Mouse (Mus musculus) v-Abl transformed pro-B cells (cell line): ENCODE data around the gene Arhgap20.

Experiments
- in situ Hi-C, 2 experiments: fragments of 400-800 bp; cut with MboI; formaldehyde crosslinking; loops; one replicate each; pipeline ENCODE4 v1.15.1; 2025; ENCODE audit not compliant: unreplicated experiment in 2 of 2

Gene Arhgap20

DNA sequence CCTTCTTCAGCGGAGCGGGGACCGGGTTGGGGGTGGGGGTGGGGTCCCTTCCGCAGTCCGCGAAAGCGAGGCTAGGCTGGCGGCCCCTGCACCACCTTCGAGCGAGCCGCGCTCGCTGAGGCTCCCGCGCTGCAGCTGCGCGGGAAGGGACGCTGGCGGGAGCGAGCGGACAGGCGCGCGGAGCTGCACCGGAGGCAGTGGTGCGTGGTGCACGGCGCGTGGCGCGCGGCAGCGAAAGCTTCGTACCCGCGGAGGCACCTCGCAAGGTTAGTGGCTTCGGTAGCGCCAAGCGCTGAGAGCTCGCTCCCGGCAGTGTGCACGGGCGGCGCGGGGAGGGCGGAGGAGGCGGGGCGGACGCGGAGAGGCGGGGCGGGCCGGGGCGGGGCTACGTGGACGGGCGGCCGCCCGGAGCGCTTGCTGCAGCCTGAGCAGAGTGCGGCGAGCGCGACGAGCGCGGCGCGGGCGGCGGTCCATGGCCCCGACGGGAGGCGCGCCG lies at the start of gene Arhgap20:
Arhgap20 (plus strand) TSS at position 417 of the 496 bp plus-strand sequence.
- in situ Hi-C loops: no loop called here

DNA sequence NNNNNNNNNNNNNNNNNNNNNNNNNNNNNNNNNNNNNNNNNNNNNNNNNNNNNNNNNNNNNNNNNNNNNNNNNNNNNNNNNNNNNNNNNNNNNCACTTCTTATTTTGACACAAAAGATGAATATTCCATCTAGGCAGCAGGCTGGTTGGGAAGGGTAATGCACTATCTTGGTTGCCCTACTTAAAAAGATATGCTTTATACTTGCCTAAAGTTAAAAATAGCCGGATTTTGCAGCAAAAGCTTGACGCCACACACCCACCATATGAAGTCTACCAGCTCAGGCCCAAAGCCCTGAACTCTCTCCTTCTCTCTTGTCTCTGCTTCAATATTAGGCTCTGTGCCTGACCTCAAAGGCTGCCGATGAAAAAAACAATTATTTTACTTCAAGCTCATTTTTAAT lies 46.3 kb upstream of the Arhgap20 start:
- in situ Hi-C loops: no loop called here

DNA sequence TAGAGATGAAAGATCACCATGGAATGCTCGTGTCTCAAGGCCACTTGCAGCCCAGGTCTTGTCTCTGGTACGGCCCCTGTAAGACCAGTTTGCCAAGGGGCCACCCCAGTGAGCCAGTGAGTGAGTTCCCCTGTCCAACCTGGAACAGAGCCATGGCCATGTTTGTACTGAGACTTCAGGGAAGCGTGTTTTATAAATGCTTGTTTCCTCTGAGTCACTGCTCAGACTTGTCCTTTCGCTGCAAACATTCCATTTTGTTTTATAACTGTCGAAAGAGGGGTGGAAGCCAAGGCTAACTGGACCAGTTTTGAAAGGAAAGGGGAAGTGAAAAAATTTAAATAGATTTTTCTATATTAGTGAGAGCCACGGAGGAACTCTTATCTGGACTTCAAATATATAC lies 37.2 kb upstream of the Arhgap20 start:
- in situ Hi-C loops: no loop called here

DNA sequence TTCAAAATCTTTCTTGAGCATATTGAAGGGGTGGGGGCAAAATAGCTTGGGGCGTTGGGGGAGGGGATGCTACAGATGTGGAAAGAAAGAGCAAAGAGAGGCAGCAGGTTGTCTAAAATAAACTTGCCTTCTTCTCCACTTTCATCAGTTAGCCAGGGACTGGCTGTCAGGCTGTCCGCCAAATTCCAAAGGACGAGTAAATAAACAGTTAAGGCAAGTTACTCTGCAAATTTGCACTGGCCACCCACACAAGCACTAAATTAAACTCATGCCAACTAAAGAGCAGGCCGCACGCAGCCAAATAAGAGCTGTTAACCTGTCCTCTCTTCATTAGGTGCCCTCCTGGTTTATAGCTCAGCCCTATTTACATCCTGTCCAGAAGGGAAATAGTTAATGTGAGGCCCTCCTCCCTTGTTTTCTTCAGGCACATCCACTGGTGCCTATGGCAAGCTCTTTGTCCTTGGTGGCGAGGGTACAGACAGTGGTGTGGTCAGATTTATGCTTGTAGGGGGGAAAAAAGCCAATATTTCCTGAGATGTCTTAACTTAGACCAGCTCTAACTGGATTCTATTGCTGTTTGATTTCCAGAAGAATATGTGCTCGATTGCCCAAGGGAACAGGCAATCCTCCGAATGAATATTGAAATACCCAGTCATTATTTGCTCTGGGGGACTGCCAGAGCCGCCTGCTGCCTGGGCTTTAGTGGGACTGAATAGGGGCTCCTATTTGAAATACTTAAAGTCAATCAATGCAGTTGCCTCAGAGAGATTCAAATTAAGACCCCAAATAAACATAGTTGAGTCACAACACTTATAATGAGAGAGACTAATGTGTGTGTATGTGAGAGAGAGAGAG lies 29.7 kb upstream of the Arhgap20 start:
- in situ Hi-C loops: no loop called here

DNA sequence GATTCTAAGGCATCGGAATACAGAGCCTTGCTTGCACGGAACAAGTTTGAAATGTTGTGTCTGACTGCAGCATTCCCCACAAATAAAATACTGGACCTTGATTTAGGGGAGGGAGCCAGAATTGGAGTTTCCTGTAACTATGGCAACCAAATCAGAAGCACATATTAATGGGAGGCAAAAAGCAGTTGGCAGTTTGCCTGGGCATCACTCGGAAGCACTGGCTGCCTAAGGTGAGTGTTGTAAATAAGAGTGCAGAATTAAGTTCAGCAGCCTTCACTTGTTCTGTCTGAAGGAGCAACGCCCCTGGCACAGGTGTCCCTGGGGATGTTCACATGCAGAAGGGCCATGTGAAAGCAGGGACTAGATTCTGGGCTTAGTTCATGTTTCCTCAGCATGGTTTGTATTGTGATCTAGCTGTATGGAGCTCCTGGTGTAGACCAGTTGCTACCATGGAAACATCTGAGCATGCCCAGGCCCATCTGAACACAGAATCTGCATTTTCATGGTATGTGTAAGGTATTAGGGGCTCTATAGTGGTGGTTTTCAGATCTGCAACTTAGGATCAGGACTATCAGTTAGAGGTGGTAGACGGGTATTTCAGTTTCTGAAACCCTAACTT lies 28.3 kb upstream of the Arhgap20 start:
- in situ Hi-C loops: no loop called here

DNA sequence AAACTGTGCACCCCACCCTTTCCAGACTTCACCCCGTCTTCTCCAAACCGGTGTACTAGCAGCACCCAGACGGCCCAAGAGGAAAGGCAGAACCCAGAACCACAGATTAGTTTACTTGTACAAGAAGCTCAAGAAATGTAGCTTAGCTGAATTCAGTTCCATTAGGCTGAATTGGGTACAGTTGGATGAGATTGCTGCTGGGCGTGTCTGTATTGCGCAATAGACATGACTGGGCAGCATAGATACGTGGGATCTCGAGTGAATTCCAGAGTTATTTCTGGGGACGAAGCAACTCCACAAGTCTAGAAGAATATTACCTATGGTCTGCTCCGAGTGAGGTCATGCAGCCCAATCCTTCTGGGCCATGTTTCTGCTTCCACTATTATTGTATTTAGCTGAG lies 26.8 kb upstream of the Arhgap20 start:
- in situ Hi-C loops: no loop called here

DNA sequence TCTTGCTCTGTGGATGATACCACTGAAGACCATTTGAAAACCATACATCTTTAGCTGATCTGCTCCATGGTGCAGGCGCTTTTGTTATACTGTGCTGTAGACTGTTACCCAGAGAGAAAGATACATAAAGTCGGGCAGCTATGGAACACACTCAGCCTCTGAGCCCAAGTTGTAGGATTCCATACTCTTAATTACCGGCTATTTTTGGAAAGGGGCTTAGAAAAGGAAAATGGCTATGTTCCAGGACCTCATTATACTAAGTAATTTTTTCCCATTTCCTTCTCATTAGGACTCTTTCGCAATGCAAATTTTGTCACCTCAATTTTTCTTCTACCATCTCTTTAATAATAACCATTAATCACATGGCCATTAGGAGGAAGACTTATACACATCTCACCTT lies 25.3 kb upstream of the Arhgap20 start:
- in situ Hi-C loops: no loop called here

DNA sequence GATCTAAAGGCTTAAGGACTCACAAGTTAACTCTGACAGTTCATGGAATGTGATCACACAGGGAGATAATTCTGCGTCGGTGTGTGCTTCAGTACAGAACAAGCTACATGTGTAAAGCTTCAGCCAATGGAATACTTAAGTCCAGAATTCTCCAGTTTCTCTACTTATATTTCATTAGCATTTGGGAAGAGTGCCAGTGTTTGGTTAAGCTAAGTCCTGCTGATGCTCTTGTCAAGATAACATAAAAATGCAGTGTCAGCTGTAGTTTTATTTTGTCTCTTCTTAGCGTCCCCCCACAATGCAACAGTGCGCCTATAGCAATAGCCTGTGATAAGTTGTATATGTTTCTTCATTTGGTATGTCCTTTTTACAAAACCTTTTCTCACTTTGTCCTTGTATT lies 15.0 kb upstream of the Arhgap20 start:
- in situ Hi-C loops: no loop called here

DNA sequence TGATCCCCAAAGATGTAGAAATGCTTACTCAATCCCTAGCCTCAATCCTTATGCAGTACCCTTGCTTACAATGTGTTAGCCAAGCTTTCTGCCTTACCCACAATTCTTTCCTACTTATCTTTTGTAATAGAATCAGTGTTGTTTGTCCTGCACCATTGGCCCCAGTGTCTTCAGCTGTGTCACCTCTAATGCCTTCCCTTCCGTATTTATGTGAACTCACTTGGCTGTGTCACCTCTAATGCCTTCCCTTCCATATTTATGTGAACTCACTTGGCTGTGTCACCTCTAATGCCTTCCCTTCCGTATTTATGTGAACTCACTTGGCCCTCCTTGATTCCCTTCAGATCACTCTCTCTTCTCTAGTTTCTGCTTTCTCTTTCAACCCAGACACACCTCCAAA lies 4.1 kb upstream of the Arhgap20 start:
- in situ Hi-C loops: no loop called here

DNA sequence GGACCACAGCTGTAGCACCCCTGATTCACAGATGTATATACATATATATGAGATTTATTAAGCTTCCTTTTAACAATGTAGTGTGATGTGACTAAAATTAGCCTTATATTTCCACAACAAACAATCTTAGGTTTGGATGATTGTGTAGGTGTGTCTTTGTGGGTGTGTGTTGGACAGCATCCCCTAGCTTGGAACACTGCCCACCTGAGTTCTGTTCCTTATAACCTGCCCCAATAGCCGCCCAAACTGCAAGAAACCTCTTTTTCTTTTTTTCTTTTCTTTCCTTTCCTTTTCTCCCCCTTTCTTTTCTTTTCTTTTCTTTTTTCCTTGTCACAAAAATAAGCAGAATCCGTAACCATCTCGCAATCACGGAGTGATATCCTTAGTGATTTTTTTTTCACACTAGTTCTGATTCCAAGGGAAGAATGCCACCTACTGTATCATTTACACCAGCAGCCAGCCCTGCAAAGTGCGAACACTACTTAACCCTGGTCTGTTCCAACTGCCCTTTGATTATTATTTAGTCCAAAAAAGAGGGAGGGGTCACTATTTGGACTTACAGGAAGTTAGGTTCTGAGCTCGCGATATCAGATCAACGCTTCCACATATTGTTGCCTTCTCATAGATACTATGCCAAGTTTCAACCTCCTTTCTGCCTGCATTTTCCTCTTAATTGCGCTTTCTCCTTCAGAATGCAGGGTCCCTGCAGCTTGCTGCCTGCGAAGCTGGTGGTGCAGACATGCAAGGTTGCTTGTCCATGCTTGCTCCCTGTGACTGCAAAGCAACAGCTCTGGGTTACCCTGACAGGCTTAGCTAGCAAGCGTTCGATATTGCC lies 879 bp upstream of the Arhgap20 start:
- in situ Hi-C loops: no loop called here

DNA sequence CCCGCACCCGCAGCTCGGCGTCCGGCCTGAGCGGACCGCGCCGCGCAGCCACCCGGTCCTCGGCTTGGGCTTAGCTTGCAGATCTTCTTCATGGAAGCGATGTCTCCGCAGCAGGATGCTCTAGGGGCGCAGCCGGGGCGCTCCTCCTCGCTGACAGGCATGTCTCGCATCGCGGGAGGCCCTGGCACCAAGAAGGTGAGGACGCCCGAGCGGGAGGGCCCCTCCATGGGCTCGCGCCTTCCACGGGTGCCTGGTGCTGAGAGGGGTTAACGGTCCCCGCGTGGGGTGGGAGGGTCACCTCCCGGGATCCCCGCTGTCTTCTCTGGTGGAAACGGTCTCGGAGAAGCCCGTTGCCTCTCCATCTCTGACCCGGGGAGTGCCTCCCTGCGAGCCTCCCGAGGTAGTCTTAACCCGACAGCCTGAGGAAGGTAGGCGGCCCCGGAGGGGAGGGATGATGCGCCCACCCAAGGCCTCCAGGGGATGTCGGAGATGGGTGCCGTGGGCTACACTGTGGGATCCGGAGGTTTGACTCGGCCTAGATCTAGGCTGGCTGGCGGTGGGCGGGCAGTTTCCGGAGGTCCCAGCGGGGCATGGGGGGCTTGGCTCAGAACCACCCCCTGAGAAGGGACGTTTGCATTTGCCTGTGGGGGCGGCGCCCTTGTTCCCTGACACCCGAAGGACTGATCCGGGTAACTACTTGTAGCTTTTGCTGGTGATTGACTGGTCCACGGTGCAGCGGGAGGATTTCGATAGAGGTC lies 459 bp downstream of the Arhgap20 start:
- in situ Hi-C loops: no loop called here

DNA sequence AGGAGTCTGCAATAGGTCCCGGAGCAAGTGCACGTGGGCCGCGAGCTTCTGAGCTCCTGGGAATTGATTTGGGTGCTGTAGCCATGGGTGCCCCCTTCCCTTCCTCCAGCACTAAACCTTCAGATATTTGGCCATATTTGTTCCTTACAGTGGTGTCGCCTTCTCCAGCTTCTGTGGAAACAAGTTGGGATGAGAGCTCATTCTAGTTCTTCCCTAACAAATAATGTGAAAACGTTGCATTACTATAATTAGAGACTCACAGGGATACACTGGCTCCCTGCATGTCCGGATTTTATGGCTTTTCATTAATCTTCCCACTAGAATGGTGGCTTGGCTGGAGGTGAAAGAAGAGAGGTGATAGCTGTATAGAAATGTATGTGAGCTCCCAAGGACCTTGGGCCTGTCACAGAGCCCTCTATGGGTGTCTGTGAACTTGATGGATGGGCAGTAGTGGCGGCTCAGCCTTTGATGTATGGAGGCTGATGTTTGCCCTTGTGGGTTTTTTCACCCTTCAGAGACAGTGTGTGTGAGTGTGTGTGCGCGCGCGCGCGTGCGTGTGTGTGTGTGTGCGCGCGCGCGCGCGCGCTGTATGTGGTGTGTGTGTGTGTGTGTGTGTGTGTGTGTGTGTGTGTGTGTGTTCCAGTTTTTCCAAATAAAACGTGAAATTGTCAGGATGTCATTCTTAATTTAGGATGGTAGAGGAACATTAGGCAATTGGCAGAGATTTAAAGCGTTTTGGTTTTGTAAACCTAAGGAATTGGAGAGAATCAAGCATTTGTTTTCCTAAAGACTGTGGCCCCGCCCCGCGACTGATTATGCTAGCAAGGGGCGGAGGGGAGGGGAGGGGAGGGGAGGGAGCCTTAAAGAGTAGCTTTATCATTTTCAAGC lies 1.3 kb downstream of the Arhgap20 start:
- in situ Hi-C loops: no loop called here

DNA sequence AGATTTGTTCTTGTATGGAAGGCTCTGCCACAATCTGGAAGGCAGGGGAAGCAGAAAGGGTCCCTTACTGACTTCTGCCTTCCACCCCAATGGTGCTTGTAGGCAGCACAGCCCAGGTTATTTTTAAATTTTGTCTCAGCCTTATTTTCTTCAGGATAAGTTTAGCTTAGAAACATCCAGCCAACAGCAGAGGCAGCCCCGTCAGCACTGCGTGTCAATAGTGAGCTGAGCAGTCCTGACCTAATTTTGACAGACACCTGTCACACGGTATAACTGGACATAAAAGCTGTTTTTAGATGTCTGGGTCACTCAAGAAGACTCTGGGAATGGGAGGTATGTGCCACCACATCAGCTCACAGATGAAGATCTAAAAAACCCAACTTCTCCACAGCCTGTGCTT lies 9.1 kb downstream of the Arhgap20 start:
- in situ Hi-C loops: no loop called here

DNA sequence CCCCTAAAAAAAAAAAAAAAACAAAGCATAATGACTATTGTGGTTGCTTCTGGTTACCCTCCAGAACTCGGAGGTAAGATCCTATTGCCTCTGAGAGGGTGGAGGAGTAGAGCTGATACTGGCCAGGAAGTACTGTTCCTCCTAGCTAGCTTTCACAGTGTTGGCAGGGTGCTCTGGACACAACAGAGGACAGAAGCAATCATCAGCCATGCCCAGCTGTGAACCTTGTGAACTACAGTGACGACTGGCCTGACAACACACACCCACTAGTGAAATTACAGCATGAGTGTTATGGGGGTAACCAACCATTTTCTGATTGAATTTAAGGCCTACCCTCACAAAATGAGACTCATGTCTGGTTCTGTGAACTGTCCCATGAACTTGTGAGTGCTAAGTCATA lies 11.3 kb downstream of the Arhgap20 start:
- in situ Hi-C loops: no loop called here

DNA sequence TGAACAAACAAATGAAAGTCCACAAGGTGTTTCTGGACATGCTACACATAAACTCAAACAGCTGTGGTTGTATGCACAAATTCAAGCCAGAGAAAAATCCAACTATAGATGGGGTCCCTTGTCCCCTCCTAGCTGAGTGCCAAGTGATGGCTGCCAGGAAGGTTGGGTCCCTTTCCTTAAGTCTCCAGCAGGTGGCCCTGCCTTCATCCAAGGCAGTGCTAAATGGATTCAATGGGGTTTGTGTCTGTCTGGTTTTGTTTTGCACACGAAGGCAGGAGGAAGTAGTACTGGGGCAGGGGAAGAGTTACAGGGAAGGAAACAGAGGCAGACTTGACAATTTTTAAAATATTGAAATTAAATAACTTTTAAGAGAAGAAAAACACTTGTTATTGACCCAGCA lies 12.0 kb downstream of the Arhgap20 start:
- in situ Hi-C loops: no loop called here

DNA sequence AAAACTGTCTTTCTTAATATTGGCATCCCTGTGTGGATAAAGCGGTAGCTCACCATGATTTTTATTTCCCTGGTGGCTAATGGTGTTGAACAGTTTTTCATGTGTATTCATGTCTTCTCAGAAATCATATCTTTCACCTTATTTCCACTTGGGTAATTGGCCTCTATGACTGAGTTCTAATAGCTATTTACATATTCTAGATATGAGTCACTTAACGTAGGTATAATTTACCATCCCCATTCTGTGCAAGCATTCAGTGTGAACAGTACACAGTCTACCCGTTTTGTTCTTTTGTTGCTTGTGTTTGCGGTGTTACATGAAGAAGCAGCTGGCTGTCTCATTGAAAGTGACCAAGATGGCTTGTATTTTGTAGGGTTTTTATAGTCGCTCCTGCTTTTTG lies 14.1 kb downstream of the Arhgap20 start:
- in situ Hi-C loops: no loop called here

DNA sequence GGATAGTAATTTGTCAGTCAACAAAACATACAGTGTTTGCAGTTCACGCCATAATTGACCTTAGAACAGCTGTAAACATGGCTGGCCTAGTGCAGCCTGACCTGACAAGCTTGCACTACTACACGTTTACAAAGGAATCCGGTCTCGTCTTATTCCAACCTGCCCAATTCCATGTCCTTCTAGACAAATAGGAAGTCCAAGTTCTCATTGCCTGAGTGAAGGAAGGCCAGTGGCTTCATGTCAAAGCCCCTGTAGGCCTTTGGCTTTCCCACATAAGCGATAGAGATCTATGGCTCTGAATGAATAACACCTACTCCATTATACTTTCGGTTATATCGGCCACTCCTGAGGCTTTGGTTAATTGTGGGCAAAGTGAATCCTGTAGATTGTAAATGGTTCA lies 16.0 kb downstream of the Arhgap20 start:
- in situ Hi-C loops: no loop called here

DNA sequence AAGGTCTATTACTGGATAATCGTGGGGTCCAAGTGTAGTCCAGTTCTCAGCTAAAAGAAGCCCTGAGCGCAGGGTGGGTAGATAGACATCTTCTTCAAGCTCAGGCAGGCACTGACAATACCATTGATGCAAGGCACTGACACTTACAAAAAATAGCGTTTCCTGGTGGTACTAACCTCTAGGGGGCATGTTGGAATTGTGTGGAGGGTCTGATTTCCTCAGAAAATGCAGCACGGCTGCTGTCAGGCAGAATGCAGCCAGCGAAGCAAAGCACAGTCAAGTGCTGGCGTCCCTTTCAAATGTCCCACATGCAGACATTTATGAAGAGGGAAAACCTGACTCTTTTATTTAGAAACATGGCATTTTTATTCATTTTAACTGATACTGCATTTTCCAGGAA lies 22.2 kb downstream of the Arhgap20 start:
- in situ Hi-C loops: no loop called here

DNA sequence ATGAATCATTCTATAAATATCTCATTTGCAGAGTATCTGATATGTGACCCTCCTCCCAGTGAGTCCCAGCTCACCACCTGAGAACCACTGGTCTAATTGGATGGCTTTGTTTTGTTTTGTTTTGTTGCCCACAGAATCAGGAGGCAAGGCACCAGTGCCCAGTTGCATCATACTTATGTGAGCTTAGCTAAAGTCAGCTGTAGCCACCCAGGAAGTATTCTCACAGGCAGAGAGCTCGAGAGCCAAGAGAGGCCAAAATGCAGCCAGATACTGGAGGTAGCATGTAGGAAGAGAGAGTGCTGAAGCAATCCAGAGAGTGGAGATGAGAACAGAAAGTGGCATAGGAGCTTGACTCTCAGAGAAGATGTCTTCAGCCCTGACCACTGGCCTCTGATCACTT lies 23.3 kb downstream of the Arhgap20 start:
- in situ Hi-C loops: no loop called here

DNA sequence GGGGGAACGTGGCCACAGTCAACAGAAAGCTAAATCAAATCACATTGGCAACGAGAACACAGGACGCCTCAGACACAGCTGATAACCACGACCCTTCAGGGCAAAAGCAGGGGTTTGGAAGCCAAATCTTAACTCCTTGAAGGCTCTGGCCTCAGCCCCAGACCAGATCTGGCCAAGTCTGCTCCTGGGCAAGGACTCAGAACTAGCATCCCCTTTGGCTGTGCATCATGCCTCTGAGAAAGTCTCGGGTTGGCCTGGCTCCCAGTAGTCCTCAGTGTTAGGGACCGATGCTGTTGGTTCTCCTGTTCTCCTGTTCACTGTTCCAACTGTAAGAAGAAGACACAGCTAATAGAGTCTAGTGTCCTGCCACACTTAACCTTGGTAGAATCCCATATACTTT lies 30.1 kb downstream of the Arhgap20 start:
- in situ Hi-C loops: no loop called here
